Mouse (Mus musculus) urinary bladder, adult 2 months (tissue): ENCODE measurements around the gene Gm45234. TPM values are rescaled to one million over a fixed set of nuclear protein-coding genes. Genes with fewer than 3 reads are reported as not detected.
"Not testable (repeated sequence)": the region's sequence is repeated elsewhere in the genome, so short reads cannot be mapped to it uniquely, and the experiment has no call there.

ENCODE experiments used
- DNase-seq: peaks from one replicate; pipeline ENCODE4 v3.0.0; 2022; ENCODE audit warnings: low spot score
- polyA plus RNA-seq: library from polyadenylated mRNA; depleted of rRNA; stranded (reverse); fragments of >200 nt; gene quantifications from 2 replicates; pipeline ENCODE4 v1.2.3, GENCODE M21; 2012; rRNA removed

Gene Gm45234
- not detected in 2 replicates for polyA plus RNA-seq

GRCm38 (mm10) chr6:124755831-124756595, at the start of gene Gm45234, which contains the start of gene Atn1:
TSS of gene Gm45234 (minus strand) at chr6:124756021.
TSS of gene Atn1 (minus strand) at chr6:124756524.
- peak; percentile 72 for DNase-seq

- no peak for DNase-seq
These were observed 48.5 kb upstream of the Gm45234 start for GRCm38 (mm10) chr6:124804341-124804740.

- not testable (repeated sequence) for DNase-seq
These were observed 47.9 kb upstream of the Gm45234 start for GRCm38 (mm10) chr6:124803691-124804090.

- DNase-seq, result no peak
These were observed 47.2 kb upstream of the Gm45234 start for GRCm38 (mm10) chr6:124803061-124803460.

GRCm38 (mm10) chr6:124802400-124802799, 46.6 kb upstream of the Gm45234 start:
- not testable (repeated sequence) for DNase-seq

- no peak for DNase-seq
These were observed 40.4 kb upstream of the Gm45234 start for GRCm38 (mm10) chr6:124796200-124796599.

- DNase-seq, result no peak
These were observed 40.0 kb upstream of the Gm45234 start for GRCm38 (mm10) chr6:124795781-124796180.

GRCm38 (mm10) chr6:124791911-124792310, 36.1 kb upstream of the Gm45234 start:
- DNase-seq, result no peak

- no peak for DNase-seq
These were observed 34.3 kb upstream of the Gm45234 start for GRCm38 (mm10) chr6:124790121-124790520.

GRCm38 (mm10) chr6:124789519-124789918, 33.7 kb upstream of the Gm45234 start:
- no peak for DNase-seq

GRCm38 (mm10) chr6:124787722-124788121, 31.9 kb upstream of the Gm45234 start:
- DNase-seq, result no peak

GRCm38 (mm10) chr6:124786756-124787420, 31.1 kb upstream of the Gm45234 start:
- no peak for DNase-seq

- DNase-seq, result no peak
These were observed 26.6 kb upstream of the Gm45234 start for GRCm38 (mm10) chr6:124782436-124782835.

- DNase-seq, result no peak
These were observed 25.1 kb upstream of the Gm45234 start for GRCm38 (mm10) chr6:124780917-124781316.

GRCm38 (mm10) chr6:124779984-124780416, 24.2 kb upstream of the Gm45234 start:
- DNase-seq, result no peak

- no peak for DNase-seq
These were observed 23.6 kb upstream of the Gm45234 start, which contains the start of gene Lrrc23 for GRCm38 (mm10) chr6:124779222-124779983. TSS of gene Lrrc23 (minus strand) at chr6:124779727.

- DNase-seq, result no peak
These were observed 14.7 kb upstream of the Gm45234 start for GRCm38 (mm10) chr6:124770511-124770910.

- DNase-seq, result no peak
These were observed 14.2 kb upstream of the Gm45234 start for GRCm38 (mm10) chr6:124770013-124770412.

GRCm38 (mm10) chr6:124769101-124769765, 13.4 kb upstream of the Gm45234 start, which contains the start of gene Eno2:
TSS of gene Eno2 (minus strand) at chr6:124769673.
- no peak for DNase-seq

GRCm38 (mm10) chr6:124768704-124769044, 12.9 kb upstream of the Gm45234 start:
- no peak for DNase-seq

- no peak for DNase-seq
These were observed 12.3 kb upstream of the Gm45234 start for GRCm38 (mm10) chr6:124767920-124768703.
